Mouse (Mus musculus): ENCODE data around the gene Ptprg.

DNA sequence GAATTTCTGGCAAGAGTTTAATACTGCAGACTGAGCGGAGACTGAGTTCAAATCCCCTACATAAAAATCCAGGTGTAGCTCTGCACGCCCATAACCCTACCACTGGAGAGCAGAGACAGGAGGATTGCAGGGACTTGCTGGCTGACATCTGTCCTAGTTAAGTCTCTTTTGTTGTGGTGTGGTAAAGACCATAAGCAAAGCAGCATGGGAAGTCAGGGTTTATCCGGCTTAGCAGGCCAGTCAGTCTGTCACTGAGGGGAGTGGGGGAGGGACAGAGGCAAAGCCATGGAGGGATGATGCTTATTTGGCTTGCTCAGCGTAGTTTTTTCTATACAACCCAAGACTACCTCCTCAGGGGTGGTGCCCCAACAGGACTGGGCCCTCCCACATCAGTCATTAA lies 530.7 kb downstream of the Ptprg start:
- TF ChIP-seq POLR2A (IDR thresholded peaks at IDR 0.05; ENCODE audit: low read depth, low read length) (no peak), CTCF (IDR thresholded peaks at IDR 0.05; ENCODE audit: borderline replicate concordance, insufficient read depth, low read length) (no peak)

Measured in embryonic fibroblast, embryonic 13.5 days (primary cell).